Mouse (Mus musculus): ENCODE measurements around the gene Ptafr. TPM values are rescaled to one million over a fixed set of nuclear protein-coding genes. Genes with fewer than 3 reads are reported as not detected.
A peak's percentile ranks its signal among the peaks of the same experiment; 100 is the strongest.
"Not testable (repeated sequence)": the region's sequence is repeated elsewhere in the genome, so short reads cannot be mapped to it uniquely, and the experiment has no call there.

Gene Ptafr
- polyA plus RNA-seq, 1 experiment, result 0.41 TPM

- Histone ChIP-seq H3K27me3 (ENCODE audit: control insufficient read depth, insufficient read depth, low read length) (no peaks in the 10 kb centered on the region), H3K27ac (ENCODE audit: insufficient read depth, low read length) (no peak overlapping the region), H3K4me1 (ENCODE audit: control insufficient read depth, insufficient read depth, low read length) (peaks cover 7% of the 10 kb centered on the region), H3K4me3 (replicated peaks; ENCODE audit: insufficient read depth, low read depth, low read length) (no peak overlapping the region)
- TF ChIP-seq POLR2A (IDR thresholded peaks at IDR 0.05; ENCODE audit: borderline replicate concordance, insufficient read depth, low read length), result no peak
- no peak for TF ChIP-seq CTCF (IDR thresholded peaks at IDR 0.05; ENCODE audit: borderline replicate concordance, insufficient read depth, low read depth, low read length)
- WGBS, result 60% methylated on average over 5 of the region's 5 CpGs
- no peak for DNase-seq
These were observed 24.4 kb upstream of the Ptafr start for GRCm38 (mm10) chr4:132539481-132539880.

- no peaks in the 10 kb centered on the region for H3K27me3 ChIP-seq (ENCODE audit: control insufficient read depth, insufficient read depth, low read length)
- no peak for DNase-seq
- 71% methylated on average over 4 of the region's 4 CpGs for WGBS
- no peak overlapping the region for H3K4me3 ChIP-seq (replicated peaks; ENCODE audit: insufficient read depth, low read depth, low read length)
- peaks cover 7% of the 10 kb centered on the region for H3K4me1 ChIP-seq (ENCODE audit: control insufficient read depth, insufficient read depth, low read length)
- H3K27ac ChIP-seq (ENCODE audit: insufficient read depth, low read length), result no peak overlapping the region
- TF ChIP-seq POLR2A (IDR thresholded peaks at IDR 0.05; ENCODE audit: borderline replicate concordance, insufficient read depth, low read length), result no peak
- TF ChIP-seq CTCF (IDR thresholded peaks at IDR 0.05; ENCODE audit: borderline replicate concordance, insufficient read depth, low read depth, low read length), result no peak
These were observed 22.5 kb upstream of the Ptafr start for GRCm38 (mm10) chr4:132541413-132541812.

GRCm38 (mm10) chr4:132542724-132543123 lies 21.1 kb upstream of the Ptafr start:
- DNase-seq, result no peak
- 58% methylated on average over 1 of the region's 1 CpGs for WGBS
- H3K27ac ChIP-seq (ENCODE audit: insufficient read depth, low read length), result no peak overlapping the region
- no peak overlapping the region for H3K4me3 ChIP-seq (replicated peaks; ENCODE audit: insufficient read depth, low read depth, low read length)
- H3K4me1 ChIP-seq (ENCODE audit: control insufficient read depth, insufficient read depth, low read length), result peaks cover 6% of the 10 kb centered on the region; the same call in 1 of the 2 replicates
- TF ChIP-seq CTCF (IDR thresholded peaks at IDR 0.05; ENCODE audit: borderline replicate concordance, insufficient read depth, low read depth, low read length) (no peak), POLR2A (IDR thresholded peaks at IDR 0.05; ENCODE audit: borderline replicate concordance, insufficient read depth, low read length) (no peak)
- H3K27me3 ChIP-seq (ENCODE audit: control insufficient read depth, insufficient read depth, low read length), result no peaks in the 10 kb centered on the region

- TF ChIP-seq CTCF (IDR thresholded peaks at IDR 0.05; ENCODE audit: borderline replicate concordance, insufficient read depth, low read depth, low read length), result peak; percentile 73
- TF ChIP-seq POLR2A (IDR thresholded peaks at IDR 0.05; ENCODE audit: borderline replicate concordance, insufficient read depth, low read length), result no peak
- 29% methylated on average over 8 of the region's 8 CpGs for WGBS
- no peak overlapping the region for H3K4me3 ChIP-seq (replicated peaks; ENCODE audit: insufficient read depth, low read depth, low read length)
These were observed 18.0 kb upstream of the Ptafr start for GRCm38 (mm10) chr4:132545851-132546250.

DNA sequence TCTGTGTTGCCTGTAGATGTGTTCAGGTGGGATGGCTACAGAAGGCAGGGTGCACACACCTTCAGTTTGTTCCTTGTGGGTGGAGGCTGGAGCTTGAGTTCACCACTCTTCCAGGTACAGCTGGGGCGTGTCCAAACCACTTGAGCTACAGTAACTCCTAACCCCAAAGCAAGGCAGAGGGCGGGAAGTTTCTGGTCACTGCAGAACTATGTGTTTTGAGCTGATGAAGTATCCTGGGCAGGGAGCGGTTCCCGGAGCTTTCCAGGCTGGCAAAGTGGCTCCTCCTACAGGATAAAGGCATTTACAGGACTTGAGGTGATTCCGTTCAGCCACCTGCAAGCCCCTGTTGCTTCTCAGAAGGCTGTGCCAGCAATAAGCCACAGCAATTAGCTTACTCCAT lies 9.6 kb upstream of the Ptafr start:
- H3K4me3 ChIP-seq (replicated peaks; ENCODE audit: insufficient read depth, low read depth, low read length), result no peak overlapping the region
- no peak overlapping the region for H3K27ac ChIP-seq (ENCODE audit: insufficient read depth, low read length)
- DNase-seq, result no peak
- TF ChIP-seq POLR2A (IDR thresholded peaks at IDR 0.05; ENCODE audit: borderline replicate concordance, insufficient read depth, low read length) (no peak), CTCF (IDR thresholded peaks at IDR 0.05; ENCODE audit: borderline replicate concordance, insufficient read depth, low read depth, low read length) (no peak)
- no peaks in the 10 kb centered on the region for H3K4me1 ChIP-seq (ENCODE audit: control insufficient read depth, insufficient read depth, low read length)
- 73% methylated on average over 5 of the region's 5 CpGs for WGBS
- no peaks in the 10 kb centered on the region for H3K27me3 ChIP-seq (ENCODE audit: control insufficient read depth, insufficient read depth, low read length)

More at GRCm38 (mm10) chr4:132545851-132546250, 18.0 kb upstream of the Ptafr start:
- DNase-seq, result peak; percentile 55 to 67
- Histone ChIP-seq H3K27ac (ENCODE audit: insufficient read depth, low read length) (no peak overlapping the region), H3K4me1 (ENCODE audit: control insufficient read depth, insufficient read depth, low read length) (peaks cover 5% of the 10 kb centered on the region; the same call in 1 of the 2 replicates), H3K27me3 (ENCODE audit: control insufficient read depth, insufficient read depth, low read length) (no peaks in the 10 kb centered on the region)

- no peak overlapping the region for H3K27ac ChIP-seq (ENCODE audit: insufficient read depth, low read length)
- no peaks in the 10 kb centered on the region for H3K4me1 ChIP-seq (ENCODE audit: control insufficient read depth, insufficient read depth, low read length)
- DNase-seq, result no peak
- TF ChIP-seq CTCF (IDR thresholded peaks at IDR 0.05; ENCODE audit: borderline replicate concordance, insufficient read depth, low read depth, low read length) (no peak), POLR2A (IDR thresholded peaks at IDR 0.05; ENCODE audit: borderline replicate concordance, insufficient read depth, low read length) (no peak)
- no peak overlapping the region for H3K4me3 ChIP-seq (replicated peaks; ENCODE audit: insufficient read depth, low read depth, low read length)
- H3K27me3 ChIP-seq (ENCODE audit: control insufficient read depth, insufficient read depth, low read length), result no peaks in the 10 kb centered on the region
- 76% methylated on average over 8 of the region's 8 CpGs for WGBS
These were observed 9.2 kb upstream of the Ptafr start for GRCm38 (mm10) chr4:132554653-132555052.

DNA sequence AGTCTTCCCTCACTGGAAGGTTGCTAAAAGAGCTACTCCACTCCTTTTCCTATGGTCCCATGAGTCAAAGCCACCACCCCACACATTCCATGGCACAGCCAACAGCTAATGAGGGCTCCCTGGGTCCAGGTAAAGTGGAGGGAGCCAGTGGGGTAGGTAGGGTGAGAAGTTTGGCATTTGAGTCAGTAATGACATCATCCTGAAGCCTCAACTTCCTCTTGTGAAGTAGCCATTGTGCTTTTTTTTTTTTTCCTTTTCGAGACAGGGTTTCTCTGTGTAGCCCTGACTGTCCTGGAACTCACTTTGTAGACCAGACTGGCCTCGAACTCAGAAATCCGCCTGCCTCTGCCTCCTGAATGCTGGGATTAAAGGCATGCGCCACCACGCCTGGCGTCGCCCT lies 8.3 kb upstream of the Ptafr start:
- DNase-seq; H3K4me3 ChIP-seq (replicated peaks; ENCODE audit: insufficient read depth, low read depth, low read length); H3K27ac ChIP-seq (ENCODE audit: insufficient read depth, low read length); H3K4me1 ChIP-seq (ENCODE audit: control insufficient read depth, insufficient read depth, low read length); H3K27me3 ChIP-seq (ENCODE audit: control insufficient read depth, insufficient read depth, low read length): not testable (repeated sequence)
- WGBS, result 89% methylated on average over 7 of the region's 7 CpGs

DNA sequence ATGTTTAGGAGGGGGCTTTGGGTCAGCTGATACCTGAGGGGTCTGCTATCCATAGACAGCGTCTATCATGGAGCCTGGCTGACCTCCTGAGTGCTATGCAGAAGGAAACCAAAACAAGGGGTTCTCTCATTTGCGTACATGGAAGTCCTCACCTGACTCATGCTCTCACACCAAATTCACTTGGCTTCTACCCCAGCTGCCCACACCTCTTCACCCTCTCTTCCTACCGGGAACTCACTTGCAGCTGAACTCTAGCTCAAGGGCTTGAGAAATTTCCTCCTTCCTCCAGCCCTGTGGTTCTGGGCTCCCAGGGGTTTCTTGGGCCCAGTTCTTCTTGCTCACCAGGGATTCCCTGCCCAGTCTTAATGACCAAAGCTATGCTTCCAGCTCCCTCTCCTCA lies 606 bp upstream of the Ptafr start:
- Histone ChIP-seq H3K4me1 (ENCODE audit: control insufficient read depth, insufficient read depth, low read length) (no peaks in the 10 kb centered on the region), H3K27ac (ENCODE audit: insufficient read depth, low read length) (no peak overlapping the region), H3K4me3 (replicated peaks; ENCODE audit: insufficient read depth, low read depth, low read length) (no peak overlapping the region), H3K27me3 (ENCODE audit: control insufficient read depth, insufficient read depth, low read length) (no peaks in the 10 kb centered on the region)
- WGBS, result 66% methylated on average over 3 of the region's 3 CpGs
- DNase-seq, result no peak
- TF ChIP-seq POLR2A (IDR thresholded peaks at IDR 0.05; ENCODE audit: borderline replicate concordance, insufficient read depth, low read length) (no peak), CTCF (IDR thresholded peaks at IDR 0.05; ENCODE audit: borderline replicate concordance, insufficient read depth, low read depth, low read length) (no peak)

All from cerebellum, adult 2 months (tissue).